Mouse (Mus musculus) hindbrain, embryonic 15.5 days (tissue): ENCODE measurements around the gene Os9. TPM values are rescaled to one million over a fixed set of nuclear protein-coding genes. Genes with fewer than 3 reads are reported as not detected.

Experiments
- ATAC-seq: fragments of 200-750 bp; cut with Nextera tagmentation; 2 replicates; pipeline ENCODE4 v1.8.0; 2017; ENCODE audit warnings: low read depth, moderate number of reproducible peaks, moderate TSS enrichment; ENCODE audit not compliant: low FRiP score
- H3K27ac ChIP-seq: fragments of 300-500 bp; sonication (generic); replicated peaks from 2 replicates; pipeline ENCODE4 v1.5.1; 2015; ENCODE audit warnings: mild to moderate bottlenecking, inconsistent platforms
- H3K27me3 ChIP-seq: fragments of 300-500 bp; sonication (generic); 2 replicates; pipeline ENCODE4 v1.6.1; 2015; ENCODE audit warnings: control low read depth, inconsistent platforms
- H3K36me3 ChIP-seq: fragments of 300-500 bp; sonication (generic); 2 replicates; pipeline ENCODE4 v1.6.1; 2015; ENCODE audit warnings: control low read depth, inconsistent platforms
- H3K4me1 ChIP-seq: fragments of 300-500 bp; sonication (generic); replicated peaks from 2 replicates; pipeline ENCODE4 v1.6.1; 2015; ENCODE audit warnings: control low read depth, inconsistent platforms
- H3K4me2 ChIP-seq: fragments of 300-500 bp; sonication (generic); 2 replicates; pipeline ENCODE4 v1.6.1; 2015; ENCODE audit warnings: moderate library complexity, mild to moderate bottlenecking, inconsistent platforms
- H3K4me3 ChIP-seq: fragments of 300-500 bp; sonication (generic); 2 replicates; pipeline ENCODE4 v1.5.1; 2015; ENCODE audit warnings: mild to moderate bottlenecking, inconsistent platforms
- H3K9ac ChIP-seq: fragments of 300-500 bp; sonication (generic); 2 replicates; pipeline ENCODE4 v1.6.1; 2015; ENCODE audit warnings: inconsistent platforms
- H3K9me3 ChIP-seq: fragments of 300-500 bp; sonication (generic); 2 replicates; pipeline ENCODE4 v1.6.1; 2016; ENCODE audit warnings: control low read depth, inconsistent platforms
- WGBS: fragments of 180-500 bp; shearing (Covaris S2); methylation state at CpG from one replicate; pipeline ENCODE4 v1.1.7; 2015; 5-methylcytosine and 5-hydroxymethylcytosine counted together
- polyA plus RNA-seq: library from polyadenylated mRNA; unstranded; fragments of >200 nt; fragmentation: Nextera tagmentation; extraction: Ambion mirVana; gene quantifications from 2 replicates; pipeline ENCODE4 v1.2.1, GENCODE M21; 2015

Gene Os9
- polyA plus RNA-seq, 1 experiment from 2014 or later = 130 TPM

- peaks cover 40% of the 10 kb centered on the region for H3K4me1 ChIP-seq
- ATAC-seq = no peak
- peaks cover 1% of the 10 kb centered on the region for H3K27me3 ChIP-seq
- no peak overlapping the region for H3K9ac ChIP-seq
- H3K9me3 ChIP-seq = no peaks in the 10 kb centered on the region
- WGBS = 90% methylated on average over 20 of the region's 20 CpGs
- H3K4me2 ChIP-seq = no peak overlapping the region
- no peak overlapping the region for H3K27ac ChIP-seq
- H3K4me3 ChIP-seq = no peak overlapping the region
- H3K36me3 ChIP-seq = peaks cover 38% of the 10 kb centered on the region
Observed at GRCm38 (mm10) chr10:127056490-127056889, 64.4 kb downstream of the Os9 start.

DNA sequence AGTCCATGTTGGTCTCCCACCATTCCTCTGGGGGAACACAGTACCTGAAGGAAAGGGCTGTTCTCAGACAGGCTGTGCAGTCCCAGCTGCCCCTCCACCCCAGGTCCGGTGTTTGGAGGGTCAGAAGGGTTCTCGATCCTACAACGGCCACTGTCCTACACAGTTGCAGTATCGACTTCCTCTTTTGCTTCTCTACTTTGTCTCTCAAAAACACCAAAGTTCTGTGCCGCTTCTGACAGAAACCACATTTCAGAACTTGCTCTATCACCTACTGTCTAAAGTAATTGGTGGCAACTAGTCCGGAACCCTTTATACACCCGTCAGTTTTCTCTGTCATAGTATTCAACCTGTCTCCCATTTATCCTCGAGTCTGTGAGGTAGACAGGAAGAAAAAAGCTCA lies 65.5 kb downstream of the Os9 start:
- H3K9me3 ChIP-seq = no peaks in the 10 kb centered on the region
- peaks cover 34% of the 10 kb centered on the region for H3K4me1 ChIP-seq
- H3K27ac ChIP-seq = no peak overlapping the region
- peaks cover 38% of the 10 kb centered on the region for H3K36me3 ChIP-seq
- H3K27me3 ChIP-seq = peaks cover 12% of the 10 kb centered on the region
- H3K4me3 ChIP-seq = no peak overlapping the region
- H3K9ac ChIP-seq = no peak overlapping the region
- 90% methylated on average over 8 of the region's 8 CpGs for WGBS
- H3K4me2 ChIP-seq = no peak overlapping the region
- no peak for ATAC-seq

GRCm38 (mm10) chr10:127054646-127055045 lies 66.3 kb downstream of the Os9 start:
- no peak for ATAC-seq
- H3K36me3 ChIP-seq = peaks cover 38% of the 10 kb centered on the region

DNA sequence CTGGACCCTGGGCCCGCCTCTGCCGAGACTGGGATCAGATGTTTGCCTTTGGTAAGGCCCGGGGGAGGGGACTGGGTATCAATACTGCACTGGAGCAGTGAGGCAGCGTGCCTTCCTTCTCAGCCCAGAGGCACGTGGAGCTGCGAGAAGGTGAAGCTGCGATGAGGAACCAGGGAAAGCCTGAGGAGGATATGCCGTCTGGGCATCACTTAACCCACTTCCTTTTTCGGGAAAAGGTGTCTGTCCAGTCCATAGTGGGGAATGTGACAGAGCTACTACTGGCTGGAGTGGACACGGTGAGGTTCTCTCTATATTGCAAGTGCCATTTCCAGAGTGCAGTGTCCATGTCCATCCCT lies 70.8 kb downstream of the Os9 start:
- H3K4me3 ChIP-seq = 0 out of 2 replicates have a peak overlapping the region, but pooled peaks have one; percentile 2
- H3K4me1 ChIP-seq = peaks cover 17% of the 10 kb centered on the region; the same call in 1 of the 2 replicates
- H3K27ac ChIP-seq = no peak overlapping the region
- no peak overlapping the region for H3K4me2 ChIP-seq
- peaks cover 15% of the 10 kb centered on the region; the same call in 1 of the 2 replicates for H3K36me3 ChIP-seq
- no peaks in the 10 kb centered on the region for H3K9me3 ChIP-seq
- peaks cover 44% of the 10 kb centered on the region for H3K27me3 ChIP-seq
- WGBS = 17% methylated on average over 10 of the region's 10 CpGs
- H3K9ac ChIP-seq = no peak overlapping the region
- no peak for ATAC-seq

More at GRCm38 (mm10) chr10:127054646-127055045, 66.3 kb downstream of the Os9 start:
- no peak overlapping the region for H3K4me3 ChIP-seq
- H3K4me1 ChIP-seq = peaks cover 38% of the 10 kb centered on the region
- peaks cover 20% of the 10 kb centered on the region for H3K27me3 ChIP-seq
- H3K9me3 ChIP-seq = no peaks in the 10 kb centered on the region
- no peak overlapping the region for H3K27ac ChIP-seq
- 77% methylated on average over 4 of the region's 4 CpGs for WGBS
- no peak overlapping the region for H3K4me2 ChIP-seq
- no peak overlapping the region for H3K9ac ChIP-seq

DNA sequence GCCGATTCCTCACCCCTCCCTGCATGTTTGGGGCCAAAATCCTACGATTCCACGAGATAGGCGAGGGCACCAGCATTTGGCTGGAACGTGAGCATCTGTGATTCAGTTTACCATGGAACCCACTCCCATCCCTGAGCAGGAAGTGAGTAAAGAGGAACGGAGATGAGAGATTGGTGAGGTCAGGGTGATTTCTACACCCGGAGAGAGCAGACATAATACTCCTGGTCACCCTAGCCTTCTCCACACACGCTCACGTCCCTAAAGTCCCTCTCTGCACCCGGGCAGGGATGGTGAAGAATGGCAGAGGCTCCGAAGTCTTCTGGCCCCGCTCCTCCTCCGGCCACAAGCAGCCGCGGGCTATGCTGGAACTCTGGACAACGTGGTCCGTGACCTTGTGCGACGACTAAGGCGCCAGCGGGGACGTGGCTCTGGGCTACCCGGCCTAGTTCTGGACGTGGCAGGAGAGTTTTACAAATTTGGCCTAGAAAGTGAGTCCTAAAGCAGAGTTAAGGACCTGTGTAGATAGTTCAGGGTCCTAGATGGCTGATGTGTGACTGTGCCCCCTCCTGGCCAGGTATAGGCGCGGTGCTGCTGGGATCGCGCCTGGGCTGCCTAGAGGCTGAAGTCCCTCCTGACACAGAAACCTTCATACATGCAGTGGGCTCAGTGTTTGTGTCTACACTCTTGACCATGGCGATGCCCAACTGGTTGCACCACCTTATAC lies 71.4 kb downstream of the Os9 start:
- Histone ChIP-seq H3K9ac (no peak overlapping the region), H3K4me2 (no peak overlapping the region), H3K27me3 (peaks cover 44% of the 10 kb centered on the region), H3K36me3 (peaks cover 12% of the 10 kb centered on the region; the same call in 1 of the 2 replicates), H3K27ac (no peak overlapping the region), H3K4me3 (0 out of 2 replicates have a peak overlapping the region, but pooled peaks have one; percentile 2), H3K9me3 (no peaks in the 10 kb centered on the region), H3K4me1 (peaks cover 12% of the 10 kb centered on the region; the same call in 1 of the 2 replicates)
- 4% methylated on average over 29 of the region's 29 CpGs for WGBS
- ATAC-seq = no peak

DNA sequence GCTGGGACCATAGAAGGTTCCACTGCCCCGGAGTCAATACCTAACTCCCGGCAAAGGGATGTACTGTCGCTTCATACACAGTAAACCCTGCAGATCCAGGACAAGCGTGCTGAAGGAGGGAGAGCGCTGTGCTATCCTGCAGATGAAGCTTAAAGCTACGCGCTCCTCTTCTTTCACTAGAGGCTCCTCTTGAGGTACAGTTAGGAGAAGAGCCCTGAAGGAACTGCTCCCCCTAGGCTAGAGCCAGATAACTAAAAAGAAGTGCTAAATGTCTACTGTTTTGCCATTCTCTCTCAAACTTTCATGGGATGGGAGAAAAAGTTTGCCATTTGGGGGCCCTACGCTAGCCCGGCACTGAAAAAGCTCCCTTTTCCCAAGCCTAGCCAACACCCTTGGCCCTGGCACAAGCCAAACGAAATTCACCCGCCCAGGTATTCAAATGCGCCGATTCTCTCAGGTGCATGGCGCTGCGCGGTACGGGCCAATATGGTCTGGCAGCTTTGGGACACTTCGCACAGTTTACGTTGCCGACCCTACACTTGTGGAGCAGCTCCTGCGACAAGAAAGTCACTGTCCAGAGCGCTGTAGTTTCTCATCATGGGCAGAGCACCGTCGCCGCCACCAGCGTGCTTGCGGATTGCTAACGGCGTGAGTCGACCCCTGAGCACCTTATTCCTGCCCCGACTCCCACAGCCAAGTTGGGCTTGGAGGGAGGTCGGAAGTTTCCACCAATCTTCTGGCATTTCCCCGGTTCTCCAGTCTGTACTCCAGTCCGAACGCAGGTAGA lies 72.1 kb downstream of the Os9 start:
- Histone ChIP-seq H3K36me3 (peaks cover 5% of the 10 kb centered on the region; the same call in 1 of the 2 replicates), H3K27ac (no peak overlapping the region), H3K4me3 (0 out of 2 replicates have a peak overlapping the region, but pooled peaks have one; percentile 2), H3K4me2 (no peak overlapping the region), H3K9ac (no peak overlapping the region; the same call in 1 of the 2 replicates), H3K9me3 (no peaks in the 10 kb centered on the region), H3K4me1 (peaks cover 12% of the 10 kb centered on the region; the same call in 1 of the 2 replicates), H3K27me3 (peaks cover 44% of the 10 kb centered on the region)
- no peak for ATAC-seq
- 7% methylated on average over 35 of the region's 35 CpGs for WGBS

DNA sequence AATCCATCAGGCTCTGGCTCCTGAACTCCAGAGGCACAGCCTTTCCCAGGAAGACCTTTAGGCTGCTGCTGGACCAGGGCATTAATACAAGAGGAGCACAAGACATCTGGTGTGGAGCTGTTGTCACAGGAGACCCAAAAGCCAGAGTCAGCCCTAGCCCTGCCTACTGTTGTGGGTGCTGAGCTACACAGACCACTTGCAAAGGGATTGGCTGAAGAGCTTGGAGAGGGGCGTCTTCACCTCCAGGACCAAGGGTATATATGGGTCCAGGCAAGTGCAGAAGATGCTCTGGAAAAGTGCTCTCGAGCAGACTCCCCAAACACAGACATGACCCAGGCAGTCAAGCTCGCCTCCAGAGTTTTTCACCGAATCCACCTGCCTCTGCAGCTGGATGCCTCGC lies 73.0 kb downstream of the Os9 start, which contains the start of gene Cyp27b1:
Gene Cyp27b1, plus strand, starts transcription at position 297 of the 400 bp plus-strand sequence.
- no peak within 1 kb of the TSS for H3K4me2 ChIP-seq
- H3K27me3 ChIP-seq = peaks cover 44% of the 10 kb centered on the region
- H3K36me3 ChIP-seq = 0 out of 2 replicates have a peak, but pooled peaks cover 1% of the 10 kb centered on the region
- no peaks in the 10 kb centered on the region for H3K9me3 ChIP-seq
- H3K4me1 ChIP-seq = peaks cover 12% of the 10 kb centered on the region
- H3K9ac ChIP-seq = no peak within 1 kb of the TSS; the same call in 1 of the 2 replicates
- no peak within 1 kb of the TSS for H3K27ac ChIP-seq
- ATAC-seq = no peak
- H3K4me3 ChIP-seq = 0 out of 2 replicates have a peak within 1 kb of the TSS, but pooled peaks have one; percentile 2
- WGBS = 27% methylated on average over 5 of the region's 5 CpGs

Other genes starting within 250 kb of the Os9 start
- 14.0 and 15.4 TPM in 2 replicates for gene Atp23, start 219.8 kb downstream of the Os9 start, polyA plus RNA-seq
- gene Ctdsp2, start 142.4 kb downstream of the Os9 start, polyA plus RNA-seq = 19.0 and 19.4 TPM in 2 replicates
- 4.2 and 11.6 TPM in 2 replicates for gene Avil, start 120.4 kb downstream of the Os9 start, polyA plus RNA-seq
- gene Tsfm, start 90.3 kb downstream of the Os9 start, polyA plus RNA-seq = 61.6 and 64.7 TPM in 2 replicates
- 22.8 and 25.1 TPM in 2 replicates for gene Mettl1, start 79.7 kb downstream of the Os9 start, polyA plus RNA-seq
- gene Eef1akmt3, start 79.6 kb downstream of the Os9 start, polyA plus RNA-seq = 0.14 and 0.22 TPM in 2 replicates
- 0.21 and 0.26 TPM in 2 replicates for gene Cyp27b1, start 72.9 kb downstream of the Os9 start, polyA plus RNA-seq
- 7.3 and 8.4 TPM in 2 replicates for gene March9, start 60.9 kb downstream of the Os9 start, polyA plus RNA-seq
- gene Cdk4, start 57.6 kb downstream of the Os9 start, polyA plus RNA-seq = 743 and 831 TPM in 2 replicates
- gene Tspan31, start 50.9 kb downstream of the Os9 start, polyA plus RNA-seq = 120 and 123 TPM in 2 replicates
- gene Agap2, start 45.8 kb downstream of the Os9 start, polyA plus RNA-seq = 4.0 and 4.9 TPM in 2 replicates
- 54.0 and 74.6 TPM in 2 replicates for gene B4galnt1, start 44.1 kb upstream of the Os9 start, polyA plus RNA-seq
- 0.91 and 1.0 TPM in 2 replicates for gene Slc26a10, start 59.5 kb upstream of the Os9 start, polyA plus RNA-seq
- 27.3 and 30.3 TPM in 2 replicates for gene Arhgef25, start 69.0 kb upstream of the Os9 start, polyA plus RNA-seq
- 240 and 266 TPM in 2 replicates for gene Dtx3, start 74.6 kb upstream of the Os9 start, polyA plus RNA-seq
- gene Pip4k2c, start 90.5 kb upstream of the Os9 start, polyA plus RNA-seq = 19.1 and 19.6 TPM in 2 replicates
- gene Kif5a, start 142.2 kb upstream of the Os9 start, polyA plus RNA-seq = 110 and 114 TPM in 2 replicates
- gene Dctn2, start 145.2 kb upstream of the Os9 start, polyA plus RNA-seq = 336 and 350 TPM in 2 replicates
- 16.1 and 17.5 TPM in 2 replicates for gene Mbd6, start 167.9 kb upstream of the Os9 start, polyA plus RNA-seq
- gene Mars, start 190.7 kb upstream of the Os9 start, polyA plus RNA-seq = 115 and 118 TPM in 2 replicates
- gene Arhgap9, start 200.8 kb upstream of the Os9 start, polyA plus RNA-seq = 0.86 and 1.5 TPM in 2 replicates
- 1.6 and 2.0 TPM in 2 replicates for gene Gli1, start 220.8 kb upstream of the Os9 start, polyA plus RNA-seq
- 0.09 TPM in 1 of 2 replicates, not detected in the other for gene Inhbe, start 233.3 kb upstream of the Os9 start, polyA plus RNA-seq
- gene Inhbc, start 249.3 kb upstream of the Os9 start, polyA plus RNA-seq = not detected in 2 replicates